Mouse (Mus musculus) bone marrow macrophage, adult 2 months (primary cell): ENCODE data around the gene Ccdc59.

Source experiments
- CTCF ChIP-seq: IDR thresholded peaks from 2 replicates; pipeline ENCODE4 v1.5.1; 2012; ENCODE audit warnings: low read depth, mild to moderate bottlenecking, low read length, moderate library complexity
- POLR2A ChIP-seq: IDR thresholded peaks from 2 replicates; pipeline ENCODE4 v1.6.1; 2012; ENCODE audit warnings: mild to moderate bottlenecking, low read depth, low read length, borderline replicate concordance

DNA sequence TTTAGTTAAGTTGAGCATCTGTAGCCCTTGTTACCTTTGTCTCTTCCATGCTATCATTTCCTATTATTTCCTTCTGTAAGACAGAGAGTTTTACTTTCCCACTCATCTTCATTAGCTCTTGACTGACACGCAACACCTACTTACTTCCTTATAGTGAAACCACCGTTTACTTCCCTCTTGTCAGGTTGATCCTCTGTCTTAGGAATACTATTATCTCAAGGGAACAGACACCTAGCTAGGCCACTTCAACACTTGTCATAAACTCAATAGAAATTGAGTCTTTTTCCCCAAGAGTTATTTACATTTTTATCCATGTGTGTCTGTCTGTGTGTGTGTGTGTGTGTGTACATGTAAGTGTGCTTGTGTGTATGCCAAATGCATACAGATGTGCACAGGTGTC, 37.4 kb upstream of the Ccdc59 start:
- TF ChIP-seq CTCF, result no peak
- no peak for TF ChIP-seq POLR2A
